Mouse (Mus musculus) right cerebral cortex, postnatal 36 days (tissue): ENCODE measurements at regions not wholly inside any gene's neighbourhood (a gene's known extent, or its start where the extent isn't known, plus 50 kb on each side); places are given as distances from the start of the nearest gene placed in this dataset.

ENCODE experiments used
- DNase-seq, 2 experiments: peaks; one replicate each; pipeline ENCODE4 v3.0.0; 2022; ENCODE audit warnings: low spot score in 2 of 2, mixed read lengths in 1 of 2

GRCm38 (mm10) chr14:25173873-25174272 is 285.1 kb upstream of the Zmiz1 start:
- no peak for DNase-seq

GRCm38 (mm10) chr14:25174402-25174801 is 284.6 kb upstream of the Zmiz1 start:
- DNase-seq: no peak

DNA sequence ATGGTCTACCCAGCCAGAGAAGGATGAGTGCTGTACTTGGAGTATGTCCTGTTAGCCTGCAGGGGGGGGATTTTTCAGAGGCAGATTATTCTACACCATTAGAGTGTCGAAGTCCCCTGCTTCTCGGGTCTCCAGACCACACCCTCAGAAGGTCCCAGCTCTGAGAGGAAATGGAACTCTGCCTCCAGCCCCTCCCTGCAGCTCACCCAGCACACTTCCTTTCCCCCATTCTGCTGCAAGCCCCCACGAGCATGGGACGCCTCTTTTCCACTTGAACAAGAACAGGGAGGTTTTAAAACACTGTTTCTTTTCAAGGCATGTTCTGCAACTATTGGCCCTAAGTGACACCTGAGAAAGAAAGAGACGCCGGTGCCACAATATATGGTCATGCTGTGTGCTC is 282.8 kb upstream of the Zmiz1 start:
- no peak for DNase-seq

DNA sequence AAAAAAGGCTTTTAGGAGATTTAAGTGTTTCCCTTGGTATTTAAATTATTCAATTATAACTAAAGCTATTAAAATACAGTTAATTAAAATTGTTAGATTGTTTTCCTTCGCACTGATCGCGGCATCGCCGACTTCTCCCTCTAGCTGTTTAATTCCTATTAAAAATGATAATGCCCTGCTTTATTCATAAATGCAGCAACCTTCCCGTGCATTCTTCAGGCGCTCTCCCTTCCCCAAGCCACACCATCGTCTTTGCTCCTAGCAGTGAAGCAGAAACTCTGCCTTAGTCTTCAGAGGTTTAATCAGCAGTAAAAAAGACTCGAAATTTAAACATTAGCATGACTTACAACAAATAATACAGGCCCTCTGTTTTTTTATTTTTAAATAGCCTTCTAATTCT is 278.9 kb upstream of the Zmiz1 start:
- no peak for DNase-seq

GRCm38 (mm10) chr14:25181406-25181805 is 277.6 kb upstream of the Zmiz1 start:
- no peak for DNase-seq

- DNase-seq: no peak
These were observed 274.9 kb upstream of the Zmiz1 start for GRCm38 (mm10) chr14:25184042-25184441.

- DNase-seq: no peak
These were observed 274.1 kb upstream of the Zmiz1 start for GRCm38 (mm10) chr14:25184875-25185274.

- no peak for DNase-seq
These were observed 273.4 kb upstream of the Zmiz1 start for GRCm38 (mm10) chr14:25185556-25185958.

- DNase-seq: peak; percentile 43 to 63
These were observed 272.8 kb upstream of the Zmiz1 start for GRCm38 (mm10) chr14:25185959-25186771.

DNA sequence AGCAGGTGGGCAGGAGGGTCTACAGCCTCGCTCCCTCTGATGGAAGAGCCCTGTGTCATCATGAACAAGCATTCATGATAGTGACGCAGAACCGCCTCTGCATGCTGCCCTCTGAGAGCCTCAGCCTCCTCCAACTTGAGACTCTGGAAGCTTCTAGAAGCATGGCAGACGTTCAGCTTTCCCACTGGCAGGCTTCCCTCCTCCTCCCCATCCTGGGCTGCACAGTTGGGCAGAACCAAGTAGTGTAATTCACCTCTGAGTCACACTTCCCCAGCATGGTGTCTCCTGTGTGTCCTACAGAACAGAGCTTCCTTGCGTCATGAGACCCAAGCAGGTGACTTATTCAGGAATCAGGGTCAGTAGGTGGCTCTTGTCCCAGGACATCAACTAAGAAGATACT is 271.3 kb upstream of the Zmiz1 start:
- DNase-seq: peak; percentile 42 to 45

GRCm38 (mm10) chr14:25189256-25189655 is 269.7 kb upstream of the Zmiz1 start:
- DNase-seq: peak; percentile 29

DNA sequence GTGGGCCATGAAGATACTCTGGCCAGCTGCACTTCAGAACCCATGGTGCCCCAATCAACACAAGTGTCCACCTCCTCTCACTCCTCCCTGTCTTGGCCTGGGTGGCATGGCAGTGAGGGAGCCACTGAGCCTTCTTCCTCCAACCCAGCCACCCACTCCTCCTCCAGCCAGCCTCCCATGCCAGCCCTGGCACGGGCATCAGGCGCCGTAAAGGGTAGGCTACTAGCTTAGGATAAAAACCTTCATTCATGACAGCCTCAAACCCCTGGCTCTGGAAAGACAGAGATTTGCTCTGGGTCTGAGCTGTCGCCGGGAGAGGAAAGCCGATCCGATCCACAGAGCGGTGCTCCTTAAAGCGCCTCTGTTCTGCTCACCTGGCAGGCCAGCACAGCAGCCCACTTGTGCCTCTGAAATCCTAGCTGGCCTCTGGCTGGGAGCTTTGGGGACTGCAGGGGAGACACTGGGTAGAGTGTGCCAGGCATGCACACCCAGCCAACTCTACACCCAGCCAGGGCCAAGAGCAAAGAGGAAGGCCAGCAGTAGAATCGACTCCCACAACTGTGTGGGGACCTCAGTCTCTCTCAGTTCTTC is 268.2 kb upstream of the Zmiz1 start:
- no peak for DNase-seq

GRCm38 (mm10) chr14:25196820-25197219 is 262.2 kb upstream of the Zmiz1 start:
- DNase-seq: no peak

- no peak for DNase-seq
These were observed 259.1 kb upstream of the Zmiz1 start for GRCm38 (mm10) chr14:25199900-25200299.

DNA sequence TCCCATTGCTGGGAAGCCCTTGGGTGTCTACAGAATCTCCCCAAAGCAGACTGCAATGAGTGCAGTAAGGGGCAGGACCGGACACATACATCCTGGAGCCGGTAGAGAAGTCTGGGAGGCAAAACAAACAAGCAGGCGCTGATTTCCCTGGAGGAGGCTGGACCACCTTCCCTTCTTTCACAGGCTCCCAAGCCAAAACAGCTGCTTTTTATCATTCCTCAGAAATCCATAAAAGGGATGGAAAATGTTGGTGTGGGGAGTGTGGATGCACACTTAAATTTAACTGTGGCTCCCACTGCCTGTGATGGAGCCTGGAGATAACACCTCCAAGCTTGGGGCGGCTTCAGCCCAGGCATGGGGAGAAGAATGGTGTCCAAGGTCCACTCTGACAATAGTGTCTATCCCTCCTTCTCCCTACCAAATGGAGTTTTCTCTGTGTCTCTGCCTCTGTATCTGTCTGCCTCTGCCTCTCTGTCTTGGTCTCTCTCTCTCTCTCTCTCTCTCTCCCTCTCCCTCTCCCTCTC is 258.3 kb upstream of the Zmiz1 start:
- DNase-seq: no peak

- DNase-seq: no peak
These were observed 256.7 kb upstream of the Zmiz1 start for GRCm38 (mm10) chr14:25202312-25202711.

GRCm38 (mm10) chr14:25204091-25204490 is 254.9 kb upstream of the Zmiz1 start:
- DNase-seq: no peak

DNA sequence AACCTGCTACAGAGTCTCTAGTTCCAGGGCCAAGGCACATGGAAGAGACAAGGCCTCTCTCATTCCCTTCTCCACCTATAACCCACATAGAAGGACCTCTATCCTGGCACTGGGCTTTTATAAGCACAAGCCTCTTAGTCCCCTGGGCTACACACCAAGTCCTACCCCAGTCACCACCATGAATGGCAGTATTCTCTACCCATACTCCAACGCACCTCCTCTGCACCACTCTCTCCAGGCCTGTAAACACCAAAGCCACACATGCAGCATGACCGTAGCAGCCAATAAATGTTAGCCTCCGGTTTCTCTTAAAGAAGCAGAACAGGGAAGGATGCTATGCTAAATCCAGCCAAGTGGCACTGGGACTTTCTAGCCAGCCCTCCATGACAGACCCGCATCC is 252.1 kb upstream of the Zmiz1 start:
- no peak for DNase-seq

DNA sequence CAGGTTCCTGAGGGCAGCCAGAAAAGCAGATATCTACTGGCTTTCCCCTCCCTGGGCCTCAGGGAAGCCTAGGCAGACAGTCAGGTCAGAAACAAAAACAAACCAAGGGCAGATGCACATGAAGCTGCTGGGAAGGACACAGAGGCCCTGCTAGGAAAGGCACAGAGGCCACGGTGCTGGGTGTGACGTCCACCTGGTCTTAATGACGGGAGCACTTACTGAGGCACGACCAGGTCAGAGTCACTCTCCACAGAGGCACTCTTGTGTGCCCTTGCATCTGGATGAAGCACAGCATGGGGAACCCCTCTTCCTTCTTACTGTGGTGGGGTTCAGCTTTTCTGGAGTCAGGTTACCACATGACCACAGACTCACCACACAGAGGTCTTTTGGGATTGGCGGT is 251.6 kb upstream of the Zmiz1 start:
- no peak for DNase-seq

GRCm38 (mm10) chr14:25208221-25209056 is 250.5 kb upstream of the Zmiz1 start:
- DNase-seq: no peak

DNA sequence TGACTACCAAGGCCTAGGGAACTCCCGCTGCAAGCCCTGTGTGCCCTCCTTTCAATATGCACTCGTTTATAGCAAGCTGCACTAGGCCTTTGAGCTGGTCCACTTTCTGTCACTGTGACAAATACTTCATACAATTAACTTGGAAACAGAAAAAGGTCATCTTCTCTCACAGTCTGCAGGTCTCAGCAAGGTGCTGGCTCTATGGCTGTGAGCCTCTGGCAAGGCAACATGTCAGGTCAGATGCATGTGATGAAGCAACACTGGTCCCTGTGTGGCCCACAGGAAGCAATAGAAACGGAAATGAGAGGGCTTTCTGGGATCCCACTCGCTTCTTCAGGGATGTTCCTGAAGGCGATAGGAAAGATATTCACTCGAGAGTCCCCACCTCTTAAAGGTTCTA is 245.9 kb upstream of the Zmiz1 start:
- no peak for DNase-seq

GRCm38 (mm10) chr14:25223091-25223490 is 235.9 kb upstream of the Zmiz1 start:
- DNase-seq: no peak
